Mouse (Mus musculus) liver, embryonic 14.5 days (tissue): ENCODE results near the gene Fryl.

Experiments
- CTCF ChIP-seq: IDR thresholded peaks from 2 replicates; pipeline ENCODE4 v1.5.1; 2016; ENCODE audit warnings: antibody characterized with exemption, low read depth, control low read depth
- EP300 ChIP-seq: IDR thresholded peaks from 2 replicates; pipeline ENCODE4 v1.6.1; 2016; ENCODE audit warnings: antibody characterized with exemption, low read depth

DNA sequence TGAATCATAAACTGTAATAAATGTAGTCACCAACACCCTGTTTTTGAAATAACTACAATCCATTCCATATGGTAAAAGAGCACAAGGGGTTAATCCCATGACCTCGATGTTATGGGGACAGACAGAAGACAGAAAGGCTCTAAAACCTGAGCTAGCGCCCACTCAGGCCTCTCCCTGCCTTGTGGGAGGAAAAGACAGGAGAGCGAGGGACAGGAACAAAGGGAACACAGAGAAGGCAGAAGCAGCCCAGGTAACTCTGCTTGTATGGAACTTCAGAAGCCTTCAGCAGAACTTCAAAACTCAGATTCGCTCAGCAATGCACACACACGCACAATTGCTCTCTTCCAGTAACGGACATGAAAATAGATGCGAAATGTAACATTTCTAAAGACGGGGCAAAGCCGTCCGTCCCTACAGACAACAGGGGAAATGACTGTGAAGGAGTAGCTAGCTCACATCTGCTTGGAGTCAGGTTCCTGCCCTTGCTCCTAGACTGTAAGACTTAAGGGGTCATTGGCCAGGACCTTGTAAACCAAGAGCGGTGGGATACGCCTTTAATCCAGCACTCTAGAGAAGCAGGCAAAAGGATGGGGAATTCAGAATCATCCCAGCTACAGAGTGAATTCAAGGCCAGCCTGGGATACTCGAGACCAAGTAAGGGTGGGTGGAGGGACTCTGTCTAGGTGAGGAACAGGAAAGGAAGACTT lies 63.4 kb downstream of the Fryl start:
- TF ChIP-seq CTCF, result no peak
- TF ChIP-seq EP300, result no peak
